Mouse (Mus musculus): Measurements from ENCODE around the gene Mrps15. TPM values are rescaled to one million over a fixed set of nuclear protein-coding genes. Genes with fewer than 3 reads are reported as not detected.
"Not testable (repeated sequence)": the region's sequence is repeated elsewhere in the genome, so short reads cannot be mapped to it uniquely, and the experiment has no call there.

Mrps15 gene
- polyA plus RNA-seq, 1 experiment from 2014 or later, result 137 TPM

DNA sequence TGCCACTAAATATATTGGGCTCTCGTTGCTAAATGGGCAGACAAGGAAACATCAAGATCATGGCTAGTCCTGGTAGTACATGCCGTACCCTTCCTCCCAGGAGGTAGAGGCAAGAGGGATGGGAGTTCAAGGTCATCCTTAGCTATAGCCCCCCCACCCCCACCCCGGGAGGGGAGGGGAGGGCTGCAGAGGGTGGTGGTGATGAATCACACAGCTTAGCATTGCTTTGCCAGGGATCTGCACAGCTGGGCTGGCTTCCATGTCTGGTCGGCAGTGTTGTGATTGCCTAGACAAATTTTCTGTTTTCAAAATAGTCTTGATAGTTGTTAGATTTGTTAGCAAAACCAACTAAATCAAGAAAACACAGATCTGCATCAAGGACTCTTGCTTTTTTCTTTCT is 32.5 kb downstream of the Mrps15 start:
- 83% methylated on average over 4 of the region's 4 CpGs for WGBS
- no peak overlapping the region for H3K9ac ChIP-seq
- no peak overlapping the region for H3K27ac ChIP-seq (replicated peaks)
- H3K4me2 ChIP-seq (replicated peaks), result no peak overlapping the region
- no peaks in the 10 kb centered on the region for H3K27me3 ChIP-seq
- H3K9me3 ChIP-seq (replicated peaks), result no peaks in the 10 kb centered on the region
- no peak for ATAC-seq (ENCODE audit: insufficient number of reproducible peaks, low FRiP score, low TSS enrichment, low read depth)
- H3K36me3 ChIP-seq, result 0 out of 2 replicates have a peak, but pooled peaks cover 9% of the 10 kb centered on the region
- no peaks in the 10 kb centered on the region for H3K4me1 ChIP-seq
- H3K4me3 ChIP-seq (replicated peaks), result no peak overlapping the region

DNA sequence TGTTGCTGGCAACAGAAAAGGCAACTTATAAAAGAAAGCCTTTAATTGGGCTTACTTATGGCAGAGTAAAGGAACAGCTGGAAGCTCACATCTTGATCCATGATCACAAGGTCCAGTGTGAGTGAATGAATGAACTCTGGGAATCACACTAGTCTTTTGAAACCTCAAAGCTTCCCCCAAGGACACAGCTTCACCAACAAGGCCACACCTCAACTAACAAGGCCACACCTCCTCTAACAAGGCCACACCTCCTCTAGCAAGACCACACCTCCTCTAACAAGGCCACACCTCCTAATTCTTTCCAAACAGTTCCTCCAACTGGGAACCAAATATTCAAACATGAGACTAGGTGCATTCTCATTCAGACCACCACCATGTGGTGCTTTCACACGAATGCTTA is 34.9 kb downstream of the Mrps15 start:
- Histone ChIP-seq H3K27me3 (no peaks in the 10 kb centered on the region), H3K4me3 (replicated peaks) (no peak overlapping the region), H3K9ac (no peak overlapping the region), H3K27ac (replicated peaks) (no peak overlapping the region), H3K4me2 (replicated peaks) (no peak overlapping the region), H3K36me3 (0 out of 2 replicates have a peak, but pooled peaks cover 3% of the 10 kb centered on the region), H3K9me3 (replicated peaks) (no peaks in the 10 kb centered on the region), H3K4me1 (peaks cover 5% of the 10 kb centered on the region; the same call in 1 of the 2 replicates)
- ATAC-seq (ENCODE audit: insufficient number of reproducible peaks, low FRiP score, low TSS enrichment, low read depth), result no peak
- 88% methylated on average over 1 of the region's 1 CpGs for WGBS

DNA sequence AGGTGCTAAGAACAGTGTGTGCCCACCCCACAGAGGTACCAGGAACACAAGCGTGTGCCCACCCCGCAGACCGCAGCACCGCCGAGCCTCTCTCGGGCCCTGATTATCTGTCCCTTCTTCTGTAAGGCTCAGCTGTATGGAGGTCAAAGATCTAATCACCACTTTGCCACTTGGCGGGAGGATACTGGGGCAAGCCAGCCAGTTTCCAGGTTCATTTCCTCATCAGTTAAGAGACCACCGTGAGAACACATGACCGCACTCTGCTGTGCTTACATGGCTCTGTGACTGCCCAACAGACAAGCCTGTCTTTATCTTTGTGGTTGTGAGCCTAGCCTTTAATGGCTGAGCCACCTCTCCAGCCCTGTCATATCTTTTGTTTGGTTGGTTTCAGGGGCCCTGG is 36.3 kb downstream of the Mrps15 start:
- ATAC-seq (ENCODE audit: insufficient number of reproducible peaks, low FRiP score, low TSS enrichment, low read depth), result no peak
- Histone ChIP-seq H3K9ac (no peak overlapping the region), H3K4me3 (replicated peaks) (no peak overlapping the region), H3K27me3 (no peaks in the 10 kb centered on the region), H3K36me3 (0 out of 2 replicates have a peak, but pooled peaks cover 3% of the 10 kb centered on the region), H3K4me2 (replicated peaks) (no peak overlapping the region), H3K27ac (replicated peaks) (no peak overlapping the region), H3K4me1 (peaks cover 5% of the 10 kb centered on the region; the same call in 1 of the 2 replicates), H3K9me3 (replicated peaks) (no peaks in the 10 kb centered on the region)
- 87% methylated on average over 9 of the region's 9 CpGs for WGBS

DNA sequence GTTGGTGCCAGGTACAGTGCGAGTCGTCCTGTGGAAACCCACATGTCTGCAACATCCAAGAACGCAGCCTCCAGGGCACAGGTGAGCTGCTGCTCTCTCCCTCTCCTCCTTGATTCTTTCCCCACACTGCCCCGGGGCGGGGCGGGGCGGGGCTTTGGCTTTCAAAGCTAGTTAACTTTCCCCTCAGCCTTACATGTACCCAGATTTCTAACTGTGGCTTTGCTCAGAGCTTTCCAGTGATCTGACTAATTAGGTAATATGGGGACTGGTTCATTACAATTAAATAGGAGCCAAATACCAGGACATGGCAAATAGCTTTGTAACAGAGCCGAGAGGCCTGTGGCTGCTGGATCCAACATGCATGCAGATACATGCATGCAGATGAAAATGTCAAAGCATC is 37.7 kb downstream of the Mrps15 start:
- Histone ChIP-seq H3K9me3 (replicated peaks) (no peaks in the 10 kb centered on the region), H3K4me2 (replicated peaks) (no peak overlapping the region), H3K27me3 (no peaks in the 10 kb centered on the region), H3K4me3 (replicated peaks) (no peak overlapping the region), H3K9ac (no peak overlapping the region), H3K36me3 (0 out of 2 replicates have a peak, but pooled peaks cover 3% of the 10 kb centered on the region), H3K27ac (replicated peaks) (no peak overlapping the region), H3K4me1 (peaks cover 5% of the 10 kb centered on the region; the same call in 1 of the 2 replicates)
- 57% methylated on average over 8 of the region's 8 CpGs for WGBS
- no peak for ATAC-seq (ENCODE audit: insufficient number of reproducible peaks, low FRiP score, low TSS enrichment, low read depth)

DNA sequence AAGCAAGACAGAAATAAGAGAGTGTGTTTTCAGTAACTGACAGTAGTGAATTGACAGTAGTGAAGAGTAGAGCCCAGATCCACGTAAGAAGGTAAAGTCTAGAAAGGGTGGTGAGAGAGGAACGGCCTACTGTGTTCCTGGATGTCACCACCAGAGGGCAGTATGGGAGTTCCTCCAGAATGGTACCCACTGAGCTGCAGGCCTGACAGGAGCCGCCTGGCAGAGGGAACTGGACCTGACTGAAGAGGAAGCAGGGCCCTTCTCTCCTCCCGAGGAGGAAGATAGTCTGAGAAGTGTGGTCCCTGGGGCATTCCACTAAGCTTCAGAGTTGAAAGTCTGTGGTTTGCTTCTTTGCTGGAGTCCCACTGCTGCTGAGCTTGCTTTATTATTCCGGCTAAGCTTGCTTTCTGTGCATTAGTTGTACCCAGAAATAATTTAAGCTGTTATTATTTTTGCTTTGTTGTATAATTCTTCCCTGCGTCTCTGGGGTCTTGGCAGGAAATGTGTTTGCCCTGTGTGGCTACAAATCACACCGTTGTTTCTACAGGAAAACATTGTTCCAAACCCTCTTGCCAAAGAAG is 39.4 kb downstream of the Mrps15 start:
- Histone ChIP-seq H3K4me2 (replicated peaks) (no peak overlapping the region), H3K9ac (no peak overlapping the region), H3K9me3 (replicated peaks) (no peaks in the 10 kb centered on the region), H3K4me1 (peaks cover 5% of the 10 kb centered on the region; the same call in 1 of the 2 replicates), H3K27me3 (no peaks in the 10 kb centered on the region), H3K36me3 (0 out of 2 replicates have a peak, but pooled peaks cover 3% of the 10 kb centered on the region), H3K4me3 (replicated peaks) (no peak overlapping the region), H3K27ac (replicated peaks) (peak overlapping the region; percentile 30; the same call in 1 of the 2 replicates)
- 20% methylated on average over 7 of the region's 7 CpGs for WGBS
- peak; percentile 87 for ATAC-seq (ENCODE audit: insufficient number of reproducible peaks, low FRiP score, low TSS enrichment, low read depth)

DNA sequence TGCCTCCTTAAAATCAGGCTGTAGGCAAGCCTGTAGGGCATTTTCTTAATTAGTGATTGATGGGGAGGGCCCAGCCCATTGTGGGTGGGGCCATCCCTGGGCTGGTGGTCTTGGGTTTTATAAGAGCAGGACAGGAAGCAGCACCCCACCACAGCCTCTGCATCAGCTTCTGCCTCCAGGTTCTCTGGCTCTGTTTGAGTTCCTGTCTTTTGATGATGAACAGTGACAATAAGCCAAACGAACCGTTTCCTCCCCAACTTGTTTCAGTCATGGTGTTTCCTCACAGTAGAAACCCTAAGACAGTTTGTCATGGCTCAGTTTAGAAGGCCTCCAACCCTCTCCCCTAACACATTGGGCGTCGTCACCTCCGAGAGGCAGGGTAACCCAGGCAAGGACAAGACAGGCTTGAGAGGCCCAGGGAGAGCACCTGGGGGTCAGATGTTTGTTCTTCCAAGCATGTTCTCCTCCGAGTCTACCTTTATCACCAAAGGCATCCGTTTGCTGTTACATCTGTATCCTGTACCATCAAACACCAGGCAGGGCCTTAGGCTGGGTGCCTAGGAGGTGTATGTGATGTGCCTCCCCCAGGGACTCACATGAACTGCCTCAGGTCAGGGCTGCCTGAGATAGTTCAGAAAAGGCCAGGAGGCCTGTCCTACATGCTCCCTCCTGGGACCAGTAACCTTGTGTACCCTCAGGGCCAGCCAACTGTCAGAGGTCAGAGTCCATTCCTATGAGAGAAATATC is 43.5 kb downstream of the Mrps15 start:
- H3K4me3 ChIP-seq (replicated peaks), result no peak overlapping the region
- peaks cover 5% of the 10 kb centered on the region; the same call in 1 of the 2 replicates for H3K4me1 ChIP-seq
- H3K9me3 ChIP-seq (replicated peaks), result no peaks in the 10 kb centered on the region
- no peak overlapping the region for H3K9ac ChIP-seq
- H3K4me2 ChIP-seq (replicated peaks), result no peak overlapping the region
- no peak for ATAC-seq (ENCODE audit: insufficient number of reproducible peaks, low FRiP score, low TSS enrichment, low read depth)
- H3K27ac ChIP-seq (replicated peaks), result no peak overlapping the region
- no peaks in the 10 kb centered on the region for H3K36me3 ChIP-seq
- H3K27me3 ChIP-seq, result no peaks in the 10 kb centered on the region
- WGBS, result 70% methylated on average over 7 of the region's 7 CpGs

DNA sequence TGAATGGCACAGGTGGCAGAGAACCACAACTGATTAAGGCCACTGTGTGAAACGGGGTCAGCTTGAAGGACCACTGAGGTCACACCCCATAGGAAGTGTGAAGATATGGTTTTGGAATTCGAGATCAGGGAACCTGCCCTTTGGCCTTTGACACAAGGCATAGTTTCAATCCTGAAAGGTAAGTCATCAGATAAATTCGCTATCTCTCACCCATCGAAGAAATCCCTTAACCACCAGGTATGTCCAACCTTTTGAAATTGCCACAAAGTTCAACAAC is 44.1 kb downstream of the Mrps15 start:
- Histone ChIP-seq H3K27me3 (no peaks in the 10 kb centered on the region), H3K9me3 (replicated peaks) (no peaks in the 10 kb centered on the region), H3K27ac (replicated peaks) (no peak overlapping the region), H3K4me2 (replicated peaks) (no peak overlapping the region), H3K9ac (no peak overlapping the region), H3K4me1 (peaks cover 5% of the 10 kb centered on the region; the same call in 1 of the 2 replicates), H3K36me3 (no peaks in the 10 kb centered on the region), H3K4me3 (replicated peaks) (no peak overlapping the region)
- WGBS, result 72% methylated on average over 4 of the region's 4 CpGs
- ATAC-seq (ENCODE audit: insufficient number of reproducible peaks, low FRiP score, low TSS enrichment, low read depth), result no peak

DNA sequence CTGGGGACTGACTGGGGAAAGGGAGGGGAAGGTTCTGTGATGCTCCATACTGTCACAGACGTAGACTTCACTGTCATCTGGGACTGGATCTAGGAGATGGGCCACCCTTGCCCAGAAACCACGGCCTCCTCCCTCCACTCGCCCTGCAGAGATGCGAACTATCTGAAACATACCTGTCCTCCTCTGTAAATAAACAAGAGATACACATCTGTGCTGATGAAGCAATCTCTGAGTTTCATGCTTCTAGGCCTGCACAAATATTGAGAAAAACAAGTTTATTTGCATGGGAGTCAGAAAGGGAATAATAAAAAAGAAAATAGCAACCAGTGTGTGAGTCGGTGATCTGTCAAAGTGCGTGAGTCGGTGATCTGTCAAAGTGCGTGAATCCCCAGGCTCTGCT is 45.1 kb downstream of the Mrps15 start:
- Histone ChIP-seq H3K4me1 (peaks cover 2% of the 10 kb centered on the region), H3K9ac (no peak overlapping the region), H3K9me3 (replicated peaks) (no peaks in the 10 kb centered on the region), H3K4me3 (replicated peaks) (no peak overlapping the region), H3K27ac (replicated peaks) (no peak overlapping the region), H3K4me2 (replicated peaks) (no peak overlapping the region), H3K27me3 (no peaks in the 10 kb centered on the region), H3K36me3 (no peaks in the 10 kb centered on the region)
- ATAC-seq (ENCODE audit: insufficient number of reproducible peaks, low FRiP score, low TSS enrichment, low read depth), result no peak
- 75% methylated on average over 8 of the region's 8 CpGs for WGBS

DNA sequence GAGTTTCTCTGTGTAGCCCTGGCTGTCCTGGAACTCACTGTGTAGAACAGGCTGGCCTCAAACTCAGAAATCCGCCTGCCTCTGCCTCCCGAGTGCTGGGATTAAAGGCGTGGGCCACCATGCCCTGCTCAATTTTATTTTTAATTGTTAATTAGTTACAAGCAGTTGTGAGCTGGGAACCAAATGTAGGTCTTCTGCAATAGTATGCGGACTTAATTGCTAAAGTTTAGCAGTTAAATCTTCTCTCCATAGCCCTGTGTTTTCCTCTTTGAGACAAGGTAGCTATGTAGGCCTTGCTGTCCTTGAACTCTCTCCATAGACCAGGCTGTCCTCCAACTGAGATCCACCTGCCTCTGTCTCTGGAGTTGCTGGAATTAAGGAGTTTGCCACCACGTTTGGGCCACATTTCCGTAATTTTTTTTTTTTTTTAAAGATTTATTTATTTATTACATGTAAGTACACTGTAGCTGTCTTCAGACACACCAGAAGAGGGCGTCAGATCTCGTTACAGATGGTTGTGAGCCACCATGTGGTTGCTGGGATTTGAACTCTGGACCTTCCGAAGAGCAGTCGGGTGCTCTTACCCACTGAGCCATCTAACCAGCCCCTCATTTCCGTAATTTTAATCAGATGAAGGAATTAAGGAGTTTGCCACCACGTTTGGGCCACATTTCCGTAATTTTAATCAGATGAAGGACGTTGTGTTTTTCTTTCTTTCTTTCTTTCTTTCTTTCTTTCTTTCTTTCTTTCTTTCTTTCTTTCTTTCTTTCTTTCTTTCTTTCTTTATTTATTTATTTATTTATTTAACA is 49.1 kb downstream of the Mrps15 start:
- 51% methylated on average over 14 of the region's 14 CpGs for WGBS
- 0 out of 2 replicates have a peak, but pooled peaks cover 12% of the 10 kb centered on the region for H3K36me3 ChIP-seq
- H3K4me2 ChIP-seq (replicated peaks), result peak overlapping the region; percentile 62; the same call in 1 of the 2 replicates
- not testable (repeated sequence) for H3K27me3 ChIP-seq; H3K27ac ChIP-seq (replicated peaks); H3K9me3 ChIP-seq (replicated peaks); ATAC-seq (ENCODE audit: insufficient number of reproducible peaks, low FRiP score, low TSS enrichment, low read depth); H3K9ac ChIP-seq
- H3K4me3 ChIP-seq (replicated peaks), result peak overlapping the region; percentile 62
- peaks cover 25% of the 10 kb centered on the region for H3K4me1 ChIP-seq

DNA sequence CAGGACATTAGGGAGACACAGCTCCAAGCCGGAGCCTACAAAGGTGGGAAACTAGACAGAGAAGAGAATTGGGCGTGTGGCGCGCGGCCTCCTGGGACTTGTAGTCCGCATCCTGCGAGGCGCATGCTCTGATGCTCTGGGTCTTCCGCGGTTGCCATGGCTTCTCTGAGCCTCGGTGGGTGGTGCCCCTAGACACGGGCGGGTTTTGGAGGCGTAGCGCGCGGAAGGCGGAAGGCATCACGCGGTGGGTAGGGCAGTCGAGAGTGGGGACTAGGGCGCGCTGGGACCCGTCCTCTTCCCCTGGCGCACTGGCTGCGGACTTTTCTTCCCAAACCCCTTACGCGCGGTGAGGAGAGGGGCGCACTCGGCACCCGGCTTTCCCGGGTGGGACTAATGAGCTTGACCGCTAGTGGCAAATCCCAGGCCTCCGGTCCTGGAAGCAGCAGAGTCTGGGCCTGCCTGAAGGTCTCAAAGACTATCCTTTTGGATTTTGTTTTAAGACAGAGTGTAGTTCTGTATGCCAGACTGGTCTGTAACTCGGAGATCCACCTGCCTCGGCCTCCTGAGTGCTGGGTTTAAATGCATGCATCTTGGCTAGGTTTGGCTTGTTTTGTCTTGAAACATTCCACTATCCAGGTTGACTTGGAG is 49.9 kb downstream of the Mrps15 start, which contains the start of gene Lsm10:
Gene Lsm10, plus strand, starts transcription at position 160 of the 648 bp plus-strand sequence.
- Histone ChIP-seq H3K4me3 (replicated peaks) (peak within 1 kb of the TSS; percentile 62), H3K9ac (peak within 1 kb of the TSS; percentile 66), H3K4me1 (peaks cover 27% of the 10 kb centered on the region), H3K27ac (replicated peaks) (peak within 1 kb of the TSS; percentile 81), H3K4me2 (replicated peaks) (peak within 1 kb of the TSS; percentile 62), H3K9me3 (replicated peaks) (no peaks in the 10 kb centered on the region), H3K36me3 (0 out of 2 replicates have a peak, but pooled peaks cover 12% of the 10 kb centered on the region), H3K27me3 (no peaks in the 10 kb centered on the region)
- ATAC-seq (ENCODE audit: insufficient number of reproducible peaks, low FRiP score, low TSS enrichment, low read depth), result peak; percentile 97
- 5% methylated on average over 36 of the region's 37 CpGs for WGBS
